Mouse (Mus musculus): Measurements from ENCODE around the gene Gp1bb.

DNA sequence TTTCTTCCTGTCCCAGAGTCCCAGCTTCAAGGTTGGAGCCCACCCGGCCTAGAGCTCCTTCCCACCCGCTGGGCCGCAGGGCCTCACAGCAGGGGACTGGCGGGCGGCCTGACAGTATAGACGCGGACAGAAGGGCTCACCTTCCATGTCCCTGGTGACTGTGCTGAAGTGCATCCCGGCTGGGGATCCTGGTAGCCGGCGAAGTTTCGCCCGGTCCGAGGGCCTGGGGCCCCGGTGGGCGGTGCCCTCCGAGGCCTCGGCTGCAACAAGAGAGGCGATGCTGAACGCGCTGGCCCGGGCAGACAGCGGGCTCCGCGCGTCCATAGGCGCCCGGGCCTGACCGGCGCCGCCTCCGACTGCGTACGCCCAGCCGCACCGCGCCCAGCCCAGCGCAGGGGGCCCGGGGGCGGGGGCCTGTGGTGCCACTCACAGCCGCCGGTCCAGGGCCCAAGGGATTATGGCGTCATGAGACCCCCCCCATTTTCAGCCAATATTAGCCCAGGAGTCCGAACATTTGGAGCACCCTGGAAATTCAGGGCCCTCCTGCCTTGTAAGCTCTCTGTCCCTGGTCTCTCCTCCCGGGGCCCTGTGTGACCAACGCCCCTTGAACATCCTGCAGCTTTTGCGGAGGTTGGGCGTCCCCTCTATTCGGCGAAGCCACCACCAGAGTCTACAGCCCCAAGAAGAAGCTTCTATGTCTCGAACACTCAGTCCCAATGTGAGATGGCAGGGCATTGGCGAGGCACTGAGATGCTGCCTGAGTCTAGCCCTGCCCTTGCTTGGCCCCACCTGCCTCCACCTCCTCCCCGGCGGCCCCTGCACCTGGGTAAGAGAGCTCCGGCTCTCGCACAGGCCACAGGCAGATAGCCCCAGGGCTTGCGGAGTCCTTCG is 34.1 kb downstream of the Gp1bb start:
- TF ChIP-seq MAX (IDR thresholded peaks at IDR 0.05) (no peak), FOSL1 (IDR thresholded peaks at IDR 0.05; ENCODE audit: insufficient read depth, low read length, poor library complexity, severe bottlenecking) (no peak)

Measured in C2C12 (cell line).